Mouse (Mus musculus) bone marrow macrophage, adult 2 months (primary cell): ENCODE data around the gene Wdr20.

ENCODE experiments used
- CTCF ChIP-seq: IDR thresholded peaks from 2 replicates; pipeline ENCODE4 v1.5.1; 2012; ENCODE audit warnings: low read depth, mild to moderate bottlenecking, low read length, moderate library complexity
- POLR2A ChIP-seq: IDR thresholded peaks from 2 replicates; pipeline ENCODE4 v1.6.1; 2012; ENCODE audit warnings: mild to moderate bottlenecking, low read depth, low read length, borderline replicate concordance

DNA sequence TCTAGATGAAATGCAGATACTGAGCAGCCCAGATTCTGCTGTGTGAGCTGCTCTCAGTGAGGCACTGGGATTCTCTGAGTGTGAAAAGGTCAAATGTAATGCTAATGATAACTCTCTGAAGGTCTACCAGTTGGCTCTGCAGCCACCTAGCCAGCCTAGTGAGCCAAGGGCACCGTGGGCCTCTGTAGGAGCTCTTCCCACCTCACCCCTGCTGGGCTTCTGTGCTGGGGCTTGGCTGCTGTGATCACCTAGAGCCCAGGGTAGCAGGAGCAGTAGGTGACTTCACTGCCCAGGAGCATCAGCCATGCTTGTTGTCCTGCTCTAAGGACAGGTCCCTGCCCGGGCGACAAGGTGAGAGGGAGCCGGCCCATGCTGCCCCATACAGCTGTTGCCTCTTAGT, 61.5 kb downstream of the Wdr20 start:
- TF ChIP-seq CTCF (no peak), POLR2A (no peak)
